Mouse (Mus musculus): ENCODE measurements around the gene Rsrp1. TPM values are rescaled to one million over a fixed set of nuclear protein-coding genes. Genes with fewer than 3 reads are reported as not detected.

The Rsrp1 gene
- polyA plus RNA-seq, 1 experiment from 2014 or later, result 370 TPM

DNA sequence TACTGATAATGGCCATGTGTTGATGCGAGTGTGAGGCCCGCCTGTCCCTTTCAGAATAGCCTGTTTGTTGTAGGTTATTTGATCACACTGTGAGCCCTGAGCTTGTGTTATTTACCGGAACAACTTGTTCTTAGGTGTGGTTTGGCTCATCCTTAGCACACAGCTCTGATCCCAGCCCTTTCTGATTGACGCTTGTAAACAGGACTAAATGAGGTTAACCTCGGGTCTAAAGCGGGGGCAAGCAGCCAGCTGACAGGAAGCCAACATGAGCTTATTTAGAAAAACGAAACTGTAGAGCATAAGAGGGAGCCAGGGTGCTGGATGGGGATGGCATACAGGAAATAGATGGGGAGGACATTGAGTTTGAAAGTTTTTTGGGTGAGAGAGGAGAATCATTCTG is 5.0 kb upstream of the Rsrp1 start:
- 49% methylated on average over 7 of the region's 7 CpGs for WGBS
- Histone ChIP-seq H3K27me3 (ENCODE audit: control insufficient read depth, insufficient read depth, low read length) (no peaks in the 10 kb centered on the region), H3K9me3 (ENCODE audit: control insufficient read depth, low read length) (no peaks in the 10 kb centered on the region), H3K27ac (ENCODE audit: low read depth, low read length) (no peak overlapping the region), H3K4me3 (ENCODE audit: low read length) (no peak overlapping the region), H3K4me1 (ENCODE audit: control insufficient read depth, insufficient read depth, low read length) (0 out of 2 replicates have a peak, but pooled peaks cover 4% of the 10 kb centered on the region), H3K36me3 (ENCODE audit: control insufficient read depth, insufficient read depth, low read length) (no peaks in the 10 kb centered on the region), H3K4me2 (replicated peaks; ENCODE audit: low read depth, low read length) (no peak overlapping the region), H3K9ac (ENCODE audit: low read depth, low read length) (no peak overlapping the region)
- no peak for ATAC-seq (ENCODE audit: low FRiP score, low TSS enrichment)

DNA sequence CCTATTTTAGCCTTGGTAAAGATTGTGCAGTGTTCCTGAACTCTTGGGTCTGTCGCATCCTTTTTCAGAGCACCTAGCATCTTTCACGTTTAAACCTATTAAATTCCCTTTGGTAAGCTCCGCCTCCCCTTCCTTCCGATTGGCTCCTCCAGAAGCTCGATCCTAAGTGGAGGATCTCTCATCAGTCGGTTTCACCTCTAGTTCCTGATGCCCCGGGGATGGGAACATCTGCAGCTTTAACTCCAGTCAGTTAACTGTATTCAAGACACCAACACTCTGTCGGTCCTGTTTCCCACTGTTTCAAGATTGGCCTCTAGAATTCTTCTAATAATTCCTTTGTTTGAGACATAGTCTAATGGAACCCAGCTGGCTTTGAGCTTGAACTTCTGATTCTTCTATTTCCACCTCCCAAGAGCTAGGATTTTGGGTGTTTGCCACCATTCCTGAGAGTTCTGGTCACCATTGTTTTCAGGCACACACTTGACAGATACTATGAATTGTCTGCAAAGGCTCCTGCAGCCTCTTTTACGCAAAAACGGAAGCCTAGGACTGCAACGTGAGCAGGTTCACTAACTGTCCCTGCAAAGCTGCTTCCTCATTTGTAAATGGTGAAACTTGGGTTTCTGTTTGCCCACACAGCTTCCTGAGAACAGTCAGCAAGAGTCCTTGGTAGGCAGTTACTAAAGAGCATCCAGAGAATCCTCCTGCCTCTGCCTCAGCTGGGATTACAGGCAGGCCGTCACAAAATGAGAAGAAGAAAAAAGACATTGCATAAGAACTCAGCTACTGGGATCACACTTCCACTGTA is 3.5 kb upstream of the Rsrp1 start:
- Histone ChIP-seq H3K9me3 (ENCODE audit: control insufficient read depth, low read length) (no peaks in the 10 kb centered on the region), H3K4me1 (ENCODE audit: control insufficient read depth, insufficient read depth, low read length) (no peaks in the 10 kb centered on the region), H3K4me2 (replicated peaks; ENCODE audit: low read depth, low read length) (no peak overlapping the region), H3K9ac (ENCODE audit: low read depth, low read length) (0 out of 2 replicates have a peak overlapping the region, but pooled peaks have one; percentile 3), H3K27me3 (ENCODE audit: control insufficient read depth, insufficient read depth, low read length) (no peaks in the 10 kb centered on the region), H3K4me3 (ENCODE audit: low read length) (no peak overlapping the region), H3K36me3 (ENCODE audit: control insufficient read depth, insufficient read depth, low read length) (peaks cover 5% of the 10 kb centered on the region; the same call in 1 of the 2 replicates), H3K27ac (ENCODE audit: low read depth, low read length) (no peak overlapping the region)
- 40% methylated on average over 12 of the region's 12 CpGs for WGBS
- no peak for ATAC-seq (ENCODE audit: low FRiP score, low TSS enrichment)

GRCm38 (mm10) chr4:134920631-134921030 is 2.8 kb upstream of the Rsrp1 start:
- WGBS, result 96% methylated on average over 6 of the region's 6 CpGs

DNA sequence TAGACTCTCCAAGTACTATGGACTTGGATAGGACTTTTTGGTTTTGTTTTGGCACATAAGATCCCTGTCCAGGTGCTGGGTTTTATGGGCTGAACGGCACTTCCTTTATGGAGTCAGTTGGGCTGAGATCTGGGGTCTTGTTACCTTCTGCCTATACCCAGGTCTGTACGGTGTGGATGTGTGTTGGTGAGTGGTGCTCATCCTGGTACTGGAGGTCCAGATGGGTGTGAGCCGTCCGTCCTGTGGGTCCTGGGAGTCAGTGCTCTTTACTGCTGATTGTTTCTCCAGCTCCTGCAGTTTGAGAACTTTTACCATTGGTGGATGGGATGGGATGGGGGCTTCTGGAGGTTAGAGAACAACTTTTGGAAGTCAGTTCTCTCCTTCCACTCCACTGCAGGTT is 1.7 kb upstream of the Rsrp1 start:
- WGBS, result 87% methylated on average over 4 of the region's 4 CpGs
- Histone ChIP-seq H3K9me3 (ENCODE audit: control insufficient read depth, low read length) (no peaks in the 10 kb centered on the region), H3K9ac (ENCODE audit: low read depth, low read length) (no peak overlapping the region), H3K4me3 (ENCODE audit: low read length) (no peak overlapping the region), H3K36me3 (ENCODE audit: control insufficient read depth, insufficient read depth, low read length) (peaks cover 22% of the 10 kb centered on the region), H3K4me2 (replicated peaks; ENCODE audit: low read depth, low read length) (no peak overlapping the region), H3K4me1 (ENCODE audit: control insufficient read depth, insufficient read depth, low read length) (peaks cover 12% of the 10 kb centered on the region), H3K27ac (ENCODE audit: low read depth, low read length) (no peak overlapping the region), H3K27me3 (ENCODE audit: control insufficient read depth, insufficient read depth, low read length) (no peaks in the 10 kb centered on the region)
- no peak for ATAC-seq (ENCODE audit: low FRiP score, low TSS enrichment)

More at GRCm38 (mm10) chr4:134920631-134921030, 2.8 kb upstream of the Rsrp1 start:
- Histone ChIP-seq H3K27me3 (ENCODE audit: control insufficient read depth, insufficient read depth, low read length) (no peaks in the 10 kb centered on the region), H3K4me3 (ENCODE audit: low read length) (no peak overlapping the region), H3K4me2 (replicated peaks; ENCODE audit: low read depth, low read length) (no peak overlapping the region), H3K27ac (ENCODE audit: low read depth, low read length) (no peak overlapping the region), H3K9me3 (ENCODE audit: control insufficient read depth, low read length) (no peaks in the 10 kb centered on the region), H3K4me1 (ENCODE audit: control insufficient read depth, insufficient read depth, low read length) (peaks cover 6% of the 10 kb centered on the region), H3K9ac (ENCODE audit: low read depth, low read length) (no peak overlapping the region), H3K36me3 (ENCODE audit: control insufficient read depth, insufficient read depth, low read length) (peaks cover 11% of the 10 kb centered on the region)
- ATAC-seq (ENCODE audit: low FRiP score, low TSS enrichment), result no peak

DNA sequence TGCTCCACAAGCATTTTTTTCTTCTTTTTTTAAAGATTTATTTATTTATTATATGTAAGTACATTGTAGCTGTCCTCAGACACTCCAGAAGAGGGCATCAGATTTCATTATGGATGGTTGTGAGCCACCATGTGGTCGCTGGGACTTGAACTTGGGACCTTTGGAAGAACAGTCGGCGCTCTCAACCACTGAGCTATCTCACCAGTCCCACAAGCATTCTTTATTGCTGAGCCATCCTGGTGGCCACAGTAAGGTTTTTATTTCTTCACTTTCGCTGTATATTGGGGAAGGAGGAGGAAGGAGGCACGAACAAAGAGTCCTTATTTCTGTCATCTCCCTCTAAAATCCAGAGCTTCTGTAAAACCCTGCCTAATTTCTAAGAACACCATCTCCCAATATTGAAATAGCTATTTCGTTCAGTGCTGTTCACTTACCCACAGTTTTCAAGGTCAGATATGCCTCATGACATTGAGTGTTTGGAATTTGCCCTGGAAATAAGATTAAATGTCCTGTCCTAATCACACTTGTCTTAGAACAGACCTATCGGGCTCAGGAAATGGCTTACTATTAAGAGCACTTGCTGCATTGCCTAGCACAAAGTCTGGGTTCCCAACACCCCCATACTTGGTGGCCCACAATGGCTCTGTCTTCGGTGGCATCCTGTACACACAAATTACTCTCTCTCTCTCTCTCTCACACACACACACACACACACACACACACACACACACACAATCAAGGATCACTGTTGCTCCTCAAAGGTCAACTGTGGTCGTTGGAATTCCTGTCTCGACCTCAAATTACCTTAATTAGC is 1.1 kb upstream of the Rsrp1 start:
- WGBS, result 63% methylated on average over 10 of the region's 10 CpGs

DNA sequence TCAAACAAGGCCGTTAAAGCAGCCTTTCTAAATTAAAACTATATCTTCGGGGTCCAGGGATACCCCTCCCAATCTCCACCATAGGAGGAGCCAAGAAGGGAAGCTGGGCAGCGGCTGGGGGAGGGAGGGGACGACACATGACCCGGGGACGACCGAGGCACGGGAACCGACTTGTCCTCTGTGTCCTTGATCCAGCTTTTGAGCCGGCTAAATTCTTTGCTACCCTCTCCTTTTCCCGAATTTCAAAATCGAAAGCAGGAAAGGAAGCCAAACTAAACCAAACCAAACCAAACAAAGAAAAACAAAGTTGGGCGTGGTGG is 507 bp upstream of the Rsrp1 start:
- Histone ChIP-seq H3K9ac (ENCODE audit: low read depth, low read length) (peak overlapping the region; percentile 51), H3K27me3 (ENCODE audit: control insufficient read depth, insufficient read depth, low read length) (no peaks in the 10 kb centered on the region), H3K4me2 (replicated peaks; ENCODE audit: low read depth, low read length) (peak overlapping the region; percentile 38), H3K27ac (ENCODE audit: low read depth, low read length) (peak overlapping the region; percentile 27; the same call in 1 of the 2 replicates), H3K4me3 (ENCODE audit: low read length) (peak overlapping the region; percentile 92), H3K4me1 (ENCODE audit: control insufficient read depth, insufficient read depth, low read length) (peaks cover 12% of the 10 kb centered on the region), H3K36me3 (ENCODE audit: control insufficient read depth, insufficient read depth, low read length) (peaks cover 34% of the 10 kb centered on the region), H3K9me3 (ENCODE audit: control insufficient read depth, low read length) (no peaks in the 10 kb centered on the region)
- ATAC-seq (ENCODE audit: low FRiP score, low TSS enrichment), result peak; percentile 53; the same call in 1 of the 2 replicates
- 0% methylated on average over 13 of the region's 13 CpGs for WGBS

More for the DNA sequence above, 1.1 kb upstream of the Rsrp1 start:
- no peak for ATAC-seq (ENCODE audit: low FRiP score, low TSS enrichment)
- peak overlapping the region; percentile 27; the same call in 1 of the 2 replicates for H3K27ac ChIP-seq (ENCODE audit: low read depth, low read length)
- peak overlapping the region; percentile 92 for H3K4me3 ChIP-seq (ENCODE audit: low read length)
- H3K4me1 ChIP-seq (ENCODE audit: control insufficient read depth, insufficient read depth, low read length), result peaks cover 12% of the 10 kb centered on the region
- peaks cover 28% of the 10 kb centered on the region for H3K36me3 ChIP-seq (ENCODE audit: control insufficient read depth, insufficient read depth, low read length)
- H3K4me2 ChIP-seq (replicated peaks; ENCODE audit: low read depth, low read length), result peak overlapping the region; percentile 38
- H3K27me3 ChIP-seq (ENCODE audit: control insufficient read depth, insufficient read depth, low read length), result no peaks in the 10 kb centered on the region
- H3K9me3 ChIP-seq (ENCODE audit: control insufficient read depth, low read length), result no peaks in the 10 kb centered on the region
- H3K9ac ChIP-seq (ENCODE audit: low read depth, low read length), result peak overlapping the region; percentile 51

GRCm38 (mm10) chr4:134924019-134924741 is 788 bp downstream of the Rsrp1 start:
- H3K4me2 ChIP-seq (replicated peaks; ENCODE audit: low read depth, low read length), result peak overlapping the region; percentile 87
- H3K4me1 ChIP-seq (ENCODE audit: control insufficient read depth, insufficient read depth, low read length), result peaks cover 12% of the 10 kb centered on the region
- H3K9me3 ChIP-seq (ENCODE audit: control insufficient read depth, low read length), result no peaks in the 10 kb centered on the region
- under 1% methylated on average over 65 of the region's 75 CpGs for WGBS
- H3K9ac ChIP-seq (ENCODE audit: low read depth, low read length), result peak overlapping the region; percentile 97
- peaks cover 42% of the 10 kb centered on the region for H3K36me3 ChIP-seq (ENCODE audit: control insufficient read depth, insufficient read depth, low read length)
- peak overlapping the region; percentile 90 for H3K27ac ChIP-seq (ENCODE audit: low read depth, low read length)
- peak overlapping the region; percentile 92 for H3K4me3 ChIP-seq (ENCODE audit: low read length)
- H3K27me3 ChIP-seq (ENCODE audit: control insufficient read depth, insufficient read depth, low read length), result no peaks in the 10 kb centered on the region
- peak; percentile 21 for ATAC-seq (ENCODE audit: low FRiP score, low TSS enrichment)

DNA sequence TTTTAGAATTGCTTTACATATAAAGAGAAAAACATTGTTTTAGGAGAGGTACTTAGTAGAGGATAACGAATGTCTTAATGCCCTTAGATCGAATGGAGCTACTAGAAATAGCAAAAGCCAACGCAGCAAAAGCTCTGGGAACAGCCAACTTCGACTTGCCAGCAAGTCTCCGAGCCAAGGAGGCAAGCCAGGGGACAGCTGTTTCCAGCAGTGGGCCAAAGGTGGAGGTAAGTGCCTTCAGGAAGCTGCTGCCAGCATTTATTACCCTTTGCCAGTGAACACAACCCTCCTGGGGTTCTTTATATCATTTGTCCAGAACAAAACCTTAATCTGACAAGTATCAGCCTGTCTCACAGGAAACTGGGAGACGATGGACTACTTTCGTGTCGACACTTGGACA is 1.8 kb downstream of the Rsrp1 start:
- Histone ChIP-seq H3K4me1 (ENCODE audit: control insufficient read depth, insufficient read depth, low read length) (peaks cover 12% of the 10 kb centered on the region), H3K27ac (ENCODE audit: low read depth, low read length) (no peak overlapping the region), H3K9ac (ENCODE audit: low read depth, low read length) (peak overlapping the region; percentile 49; the same call in 1 of the 2 replicates), H3K4me3 (ENCODE audit: low read length) (peak overlapping the region; percentile 92), H3K27me3 (ENCODE audit: control insufficient read depth, insufficient read depth, low read length) (no peaks in the 10 kb centered on the region), H3K4me2 (replicated peaks; ENCODE audit: low read depth, low read length) (peak overlapping the region; percentile 87), H3K9me3 (ENCODE audit: control insufficient read depth, low read length) (no peaks in the 10 kb centered on the region), H3K36me3 (ENCODE audit: control insufficient read depth, insufficient read depth, low read length) (peaks cover 42% of the 10 kb centered on the region)
- no peak for ATAC-seq (ENCODE audit: low FRiP score, low TSS enrichment)
- 67% methylated on average over 8 of the region's 8 CpGs for WGBS
